Mouse (Mus musculus): ENCODE measurements around the gene Lcn8.

- no peak for TF ChIP-seq POLR2A (IDR thresholded peaks at IDR 0.05; ENCODE audit: borderline replicate concordance, extremely low read depth, insufficient read depth, insufficient read length, poor library complexity, severe bottlenecking)
- TF ChIP-seq CTCF (IDR thresholded peaks at IDR 0.05; ENCODE audit: borderline replicate concordance, extremely low read depth, insufficient read depth, insufficient read length): no peak
Observed at GRCm38 (mm10) chr2:25654502-25654901, 1.6 kb downstream of the Lcn8 start.

Measured in brain, embryonic 14.5 days (tissue).